Mouse (Mus musculus) Muller cell, postnatal 12 days (primary cell): Measurements from ENCODE around the gene Eps8l3.
A peak's percentile ranks its signal among the peaks of the same experiment; 100 is the strongest.
"Not testable (repeated sequence)": the region's sequence is repeated elsewhere in the genome, so short reads cannot be mapped to it uniquely, and the experiment has no call there.

Experiments
- DNase-seq: peaks from one replicate; pipeline ENCODE4 v3.0.0-alpha.2; 2015; ENCODE audit errors: inconsistent ontology term

The Eps8l3 gene

DNA sequence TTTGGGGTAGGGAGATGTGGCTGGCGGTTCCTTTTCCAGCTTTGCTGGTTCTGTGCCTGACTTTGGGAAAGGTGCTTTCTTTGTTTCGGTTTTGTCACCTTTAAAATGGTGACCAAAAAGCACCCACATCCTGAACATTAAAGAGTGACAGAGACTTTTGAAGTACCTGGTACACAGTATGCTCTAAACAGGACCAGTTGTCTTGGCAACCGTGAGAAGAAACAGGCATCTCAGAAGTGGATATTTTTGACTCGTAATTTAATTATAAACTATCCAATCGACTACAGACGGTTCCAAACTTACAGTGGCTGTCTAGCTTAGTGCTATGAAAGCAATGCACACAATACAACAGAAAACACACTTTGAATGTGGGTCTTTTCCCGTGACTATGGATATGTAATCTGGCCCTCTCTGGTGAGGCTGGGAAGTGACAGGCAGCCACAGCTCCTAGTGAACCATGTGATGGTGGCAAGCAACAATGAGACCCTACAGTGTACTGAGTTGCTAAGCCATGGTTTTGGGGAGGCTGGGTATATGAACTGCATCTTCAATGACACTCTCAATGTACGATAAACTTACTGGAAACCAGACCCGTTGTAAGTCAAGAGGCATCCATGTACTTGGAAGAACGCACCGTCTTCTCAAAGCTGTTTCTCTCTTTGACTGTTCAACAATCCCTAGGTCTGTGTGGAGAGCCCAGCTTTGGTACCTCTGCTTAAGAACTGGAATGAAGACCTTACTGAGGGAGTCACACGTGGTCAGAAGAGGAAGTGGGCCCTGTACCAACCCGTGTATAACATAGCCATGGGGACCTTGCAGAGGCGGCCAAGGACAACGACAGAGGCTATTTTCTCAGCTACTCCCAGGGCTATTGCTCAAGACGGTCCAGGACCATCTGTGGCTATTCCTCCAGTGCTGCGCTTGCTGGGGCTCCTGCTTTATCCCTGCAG lies 23.5 kb upstream of the Eps8l3 start:
- DNase-seq = no peak

DNA sequence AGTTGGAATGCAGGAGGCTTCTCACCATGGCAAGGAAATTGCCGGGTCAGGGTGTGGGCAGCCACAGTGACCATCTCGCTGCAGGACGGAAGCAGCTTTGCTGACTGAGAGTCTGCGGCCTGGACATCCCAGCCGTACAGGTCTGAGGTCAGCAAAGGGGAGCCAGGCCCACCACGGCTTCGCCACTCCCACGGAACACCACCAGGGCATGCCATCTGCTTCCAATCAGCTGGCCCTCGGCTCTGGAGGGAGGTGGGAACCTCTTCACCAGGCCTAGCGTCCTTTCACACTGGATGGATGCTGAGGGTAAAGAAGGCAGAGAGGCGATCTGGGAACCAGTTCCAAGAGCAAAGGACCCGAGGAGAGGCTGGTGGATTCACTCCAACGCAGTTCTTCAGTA lies 21.7 kb upstream of the Eps8l3 start:
- no peak for DNase-seq

DNA sequence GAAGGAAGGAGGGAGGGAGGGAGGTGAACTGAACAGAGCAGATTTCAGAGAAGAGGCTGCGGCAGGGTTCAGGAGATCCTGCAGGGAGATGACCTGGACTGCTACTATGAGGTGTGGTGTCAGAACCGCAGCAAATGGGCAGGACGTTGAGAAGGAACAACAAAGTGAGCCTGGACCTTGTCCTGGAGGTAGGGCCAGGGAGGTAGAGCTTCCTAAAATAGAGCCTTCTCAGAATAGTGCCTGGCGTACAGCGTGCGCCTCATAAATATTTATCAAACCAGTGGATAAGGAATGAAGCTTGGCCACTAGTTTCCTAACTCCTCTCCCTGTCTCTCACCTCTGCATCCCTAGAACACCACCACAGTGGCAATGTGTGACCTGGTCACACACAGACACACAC lies 19.4 kb upstream of the Eps8l3 start:
- no peak for DNase-seq

DNA sequence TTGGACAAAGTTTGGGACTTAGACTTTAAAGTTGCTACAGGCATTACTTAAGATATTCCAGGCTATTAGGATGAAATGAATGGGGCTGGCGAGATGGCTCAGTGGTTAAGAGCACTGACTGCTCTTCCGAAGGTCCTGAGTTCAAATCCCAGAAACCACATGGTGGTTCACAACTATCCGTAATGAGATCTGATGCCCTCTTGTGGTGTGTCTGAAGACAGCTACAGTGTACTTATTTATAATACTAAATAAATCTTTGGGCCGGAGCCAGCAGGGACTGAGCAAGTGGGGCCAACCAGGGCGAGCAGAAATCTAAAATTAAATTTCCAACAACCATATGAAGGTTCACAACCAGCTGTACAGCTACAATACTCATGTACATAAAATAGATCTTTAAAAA lies 15.5 kb upstream of the Eps8l3 start:
- DNase-seq = not testable (repeated sequence)

DNA sequence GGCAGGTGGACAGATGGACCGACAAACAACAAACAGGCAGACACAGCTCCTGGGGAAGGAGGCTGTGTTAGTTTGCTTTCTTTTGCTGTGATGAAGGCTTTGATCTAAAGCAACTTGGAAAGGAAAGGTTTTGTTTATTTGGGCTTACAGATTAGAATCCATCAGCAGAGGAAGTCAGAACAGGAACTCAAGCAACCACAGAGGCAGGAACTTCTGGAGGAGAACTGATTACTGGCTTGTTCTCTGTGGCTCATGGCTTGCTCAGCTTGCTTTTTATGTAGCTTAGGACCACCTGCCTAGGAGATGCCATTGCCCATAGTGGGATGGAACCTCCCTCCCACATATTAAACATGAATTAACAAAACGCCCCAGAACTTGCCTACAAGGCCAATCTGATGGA lies 14.6 kb upstream of the Eps8l3 start:
- no peak for DNase-seq

DNA sequence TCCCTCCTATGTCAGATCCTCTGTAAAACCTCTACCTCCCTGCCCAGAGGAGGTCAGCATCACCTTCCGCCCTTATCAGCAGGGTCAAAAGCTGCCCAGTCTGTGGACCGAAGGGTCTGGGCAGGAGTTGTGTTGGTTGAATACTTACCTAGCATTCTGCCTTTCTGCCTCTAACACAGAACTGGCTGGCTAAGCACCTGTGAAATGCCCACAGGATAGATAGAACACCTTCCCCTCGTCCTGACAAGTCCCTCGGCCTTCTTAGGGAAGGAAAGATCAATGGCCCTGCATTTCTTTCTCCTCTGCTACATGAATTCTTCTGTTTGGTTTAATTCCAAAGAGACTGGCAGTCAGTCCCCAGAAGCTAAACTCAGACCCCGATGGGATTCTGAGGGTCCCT lies 13.6 kb upstream of the Eps8l3 start:
- no peak for DNase-seq

DNA sequence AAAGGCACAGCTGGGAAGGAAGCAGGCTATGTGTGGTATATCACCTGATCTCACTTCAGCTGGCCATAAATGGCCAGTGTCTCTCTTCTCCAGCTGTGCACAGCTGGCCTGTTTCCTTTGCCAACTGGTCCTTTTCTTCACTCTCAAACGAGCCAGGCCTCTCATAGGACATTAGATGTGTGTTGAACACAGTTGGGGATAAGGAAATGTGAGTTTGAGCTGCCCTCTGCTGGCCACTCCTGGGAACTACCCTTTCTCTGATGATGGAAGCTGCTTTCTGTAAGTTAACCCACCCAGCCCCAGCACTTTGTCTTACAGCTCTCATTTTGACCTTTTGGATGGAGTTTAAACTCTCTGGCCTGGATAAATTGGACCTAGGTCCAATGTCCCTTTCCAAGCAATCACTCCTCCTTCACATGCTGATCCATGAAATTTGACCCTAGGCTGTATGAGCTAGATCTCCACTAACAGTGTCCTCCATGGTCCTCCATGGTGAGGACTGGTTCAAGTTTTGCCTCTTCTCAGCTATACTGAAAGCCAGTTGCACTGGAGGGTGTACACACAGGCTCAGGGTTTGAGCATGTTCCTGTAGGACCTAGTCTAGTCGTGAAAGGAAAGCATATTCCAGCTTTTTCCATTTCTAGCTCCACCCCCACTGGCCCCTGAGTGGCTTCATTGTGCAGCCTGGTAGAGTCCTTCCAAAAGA lies 13.0 kb upstream of the Eps8l3 start:
- peak; percentile 83 for DNase-seq

DNA sequence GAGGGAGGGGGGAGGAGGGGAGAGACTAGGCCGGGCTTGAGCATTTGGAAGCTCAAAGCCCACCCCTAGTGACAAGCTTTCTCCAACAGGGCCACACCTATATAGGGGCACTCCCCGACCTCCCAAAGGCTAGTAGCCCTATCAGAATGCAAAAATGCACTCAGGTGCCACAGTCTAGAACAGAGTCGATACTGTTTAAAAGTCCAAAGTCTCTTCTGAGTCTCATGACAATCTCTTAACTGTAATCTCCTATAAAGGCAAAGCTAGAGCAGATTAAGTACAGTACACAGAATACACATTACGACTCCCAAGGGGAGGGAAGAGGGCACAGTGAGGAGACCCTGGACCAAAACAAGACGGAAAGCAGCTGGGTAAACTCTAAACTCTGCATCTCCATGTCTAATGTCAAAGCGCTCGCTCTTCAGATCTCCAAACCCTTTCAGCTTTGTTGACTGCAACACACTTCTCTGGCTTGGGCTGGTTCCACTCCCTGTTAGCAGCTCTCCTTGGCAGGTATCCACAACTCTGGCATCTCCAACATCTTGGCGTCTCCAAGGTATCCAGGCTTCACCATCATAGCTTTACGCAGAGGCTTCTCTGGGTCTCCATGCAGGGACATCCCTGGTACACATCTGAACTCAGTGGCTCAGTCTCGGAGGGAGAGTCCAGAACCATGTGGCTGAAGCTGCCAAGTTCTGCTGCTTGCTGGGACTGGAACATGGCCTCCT lies 11.5 kb upstream of the Eps8l3 start:
- DNase-seq = no peak

DNA sequence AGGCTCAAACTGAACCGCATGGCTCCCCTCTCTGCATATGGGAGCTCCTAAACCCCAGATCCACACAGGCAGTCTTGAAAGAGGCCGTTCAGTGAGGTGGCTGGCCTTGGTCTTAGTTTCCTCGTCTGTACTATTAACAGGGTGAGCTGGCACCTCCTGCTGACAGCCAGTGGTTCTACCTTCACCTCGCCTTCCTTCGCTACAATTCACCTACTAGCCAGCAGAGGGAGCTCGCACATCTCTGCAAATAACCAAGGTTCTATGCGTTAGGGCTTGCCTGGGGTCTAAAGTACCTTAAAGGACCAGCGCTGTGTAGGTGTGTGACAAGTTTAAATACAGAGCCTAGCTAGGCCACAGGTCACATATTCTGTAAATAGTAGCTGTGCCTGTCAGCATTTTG lies 9.9 kb upstream of the Eps8l3 start:
- peak; percentile 72 for DNase-seq

DNA sequence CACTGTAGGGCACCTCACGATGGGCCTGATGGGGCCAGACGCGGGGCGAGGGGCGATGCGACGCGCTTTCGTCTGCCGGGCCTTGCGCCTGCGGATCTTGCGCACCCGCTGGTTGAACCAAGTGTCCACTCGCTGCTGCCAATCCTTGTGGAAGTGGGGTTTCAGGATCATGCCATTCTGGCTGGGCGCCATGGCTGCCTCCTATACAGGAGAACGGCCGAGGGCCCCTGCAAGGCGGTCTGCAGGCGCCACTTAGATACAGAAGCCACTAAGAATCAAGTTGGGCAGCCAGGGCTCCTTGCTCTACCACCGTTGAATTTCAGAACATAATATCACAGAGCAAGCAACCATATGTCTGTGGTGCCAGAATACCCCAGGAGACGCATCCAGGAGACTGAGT lies 8.6 kb upstream of the Eps8l3 start:
- no peak for DNase-seq

DNA sequence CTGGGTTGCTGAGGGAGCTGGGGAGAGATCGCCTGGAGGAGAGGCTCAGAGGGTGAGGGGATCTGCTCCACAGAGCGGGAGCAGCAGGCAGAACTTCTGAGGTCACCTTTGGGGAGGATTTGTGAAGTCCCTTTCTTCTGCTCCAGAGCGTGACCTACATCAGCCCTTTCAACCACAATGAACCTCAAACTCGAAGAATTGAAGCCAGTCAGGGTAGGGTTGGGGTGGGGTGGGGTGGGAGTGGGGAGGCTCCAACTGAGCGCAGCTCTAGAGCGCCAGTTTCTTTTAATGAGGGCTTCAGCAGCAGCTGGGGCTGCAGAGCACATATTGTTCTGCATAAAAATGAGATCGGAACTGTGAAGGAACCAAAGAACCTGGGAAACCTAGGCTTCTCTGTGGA lies 7.9 kb upstream of the Eps8l3 start:
- peak; percentile 67 for DNase-seq

DNA sequence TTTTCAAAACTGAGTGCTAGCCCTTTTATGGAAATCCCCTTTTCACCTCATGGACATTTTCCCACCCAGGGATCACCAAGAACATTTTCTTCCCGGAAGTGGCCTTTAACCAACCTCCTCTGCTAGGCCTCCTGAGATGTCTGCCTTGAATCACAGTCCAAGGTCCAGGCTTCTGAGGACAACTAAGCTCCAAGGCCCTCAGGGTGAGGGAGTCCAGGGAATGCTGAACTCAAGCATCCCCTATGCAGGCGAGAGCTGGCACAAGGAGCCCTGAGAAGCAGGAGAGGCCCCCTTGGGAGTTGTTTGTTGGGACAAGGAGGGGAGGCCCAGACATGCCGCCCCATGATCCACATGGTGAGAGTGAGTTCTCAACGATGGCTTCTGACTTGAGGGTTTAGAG lies 7.1 kb upstream of the Eps8l3 start:
- DNase-seq = no peak

DNA sequence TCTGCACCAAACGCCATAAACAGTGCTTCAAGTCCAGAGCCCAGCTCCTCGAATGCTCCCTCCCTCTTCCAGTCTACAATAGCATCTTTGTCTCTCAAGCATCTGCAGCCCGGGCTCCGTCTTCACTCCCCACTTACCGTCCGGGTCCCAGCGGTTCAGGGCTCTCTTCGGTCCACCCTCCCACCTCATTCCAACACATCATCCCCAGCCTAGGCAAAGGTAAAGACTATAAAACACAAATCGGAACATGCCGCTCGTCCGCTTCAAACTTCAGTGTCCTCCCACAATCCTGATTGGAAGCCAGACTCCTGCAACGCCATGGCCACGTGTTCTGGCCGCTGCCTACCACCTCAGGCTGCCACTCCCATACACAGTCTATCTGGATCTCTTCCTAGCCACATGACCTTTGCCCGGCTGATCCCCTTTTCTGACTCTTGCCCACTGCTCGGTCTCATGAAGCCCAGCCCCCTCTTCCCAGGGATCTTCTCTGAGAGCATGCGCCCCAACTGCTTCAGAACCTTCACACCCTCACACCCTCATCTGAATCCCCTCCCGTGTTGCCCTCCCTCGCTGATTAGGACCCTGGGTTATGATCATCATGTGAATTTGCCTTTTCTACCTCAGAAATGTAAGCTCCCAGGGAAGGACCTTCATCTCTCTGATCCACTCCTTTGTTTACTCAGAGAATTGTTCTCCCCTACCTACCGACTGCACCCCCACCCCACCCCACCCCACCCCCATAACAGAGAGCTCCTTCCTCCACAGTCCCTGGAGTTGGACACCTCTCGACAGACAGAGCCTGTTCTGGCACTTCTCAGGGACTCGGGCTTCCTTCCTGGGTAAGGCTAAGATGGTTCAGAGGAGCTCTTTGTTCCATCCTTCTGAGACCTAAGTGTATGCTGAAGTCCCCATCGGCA lies 3.4 kb upstream of the Eps8l3 start:
- no peak for DNase-seq

DNA sequence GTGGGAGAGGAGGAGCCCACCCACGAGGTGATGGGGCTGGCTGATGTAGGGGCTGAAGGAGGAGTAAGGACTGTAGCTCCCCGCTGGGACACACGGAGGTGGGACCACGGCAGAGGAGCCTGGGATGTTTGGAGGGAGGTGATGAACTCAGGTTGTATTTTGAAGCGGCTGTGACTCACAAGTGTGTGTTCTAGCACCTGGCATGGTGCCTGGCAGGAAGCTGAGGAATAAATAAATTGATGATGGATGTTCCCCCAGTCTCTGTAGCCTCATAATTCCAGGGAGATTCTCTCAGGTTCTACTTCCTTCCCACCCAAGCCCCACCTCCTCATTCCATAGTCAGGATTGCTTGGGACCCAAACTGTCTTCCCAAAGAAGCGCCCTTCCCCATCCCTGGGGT lies 1.8 kb upstream of the Eps8l3 start:
- DNase-seq = no peak

DNA sequence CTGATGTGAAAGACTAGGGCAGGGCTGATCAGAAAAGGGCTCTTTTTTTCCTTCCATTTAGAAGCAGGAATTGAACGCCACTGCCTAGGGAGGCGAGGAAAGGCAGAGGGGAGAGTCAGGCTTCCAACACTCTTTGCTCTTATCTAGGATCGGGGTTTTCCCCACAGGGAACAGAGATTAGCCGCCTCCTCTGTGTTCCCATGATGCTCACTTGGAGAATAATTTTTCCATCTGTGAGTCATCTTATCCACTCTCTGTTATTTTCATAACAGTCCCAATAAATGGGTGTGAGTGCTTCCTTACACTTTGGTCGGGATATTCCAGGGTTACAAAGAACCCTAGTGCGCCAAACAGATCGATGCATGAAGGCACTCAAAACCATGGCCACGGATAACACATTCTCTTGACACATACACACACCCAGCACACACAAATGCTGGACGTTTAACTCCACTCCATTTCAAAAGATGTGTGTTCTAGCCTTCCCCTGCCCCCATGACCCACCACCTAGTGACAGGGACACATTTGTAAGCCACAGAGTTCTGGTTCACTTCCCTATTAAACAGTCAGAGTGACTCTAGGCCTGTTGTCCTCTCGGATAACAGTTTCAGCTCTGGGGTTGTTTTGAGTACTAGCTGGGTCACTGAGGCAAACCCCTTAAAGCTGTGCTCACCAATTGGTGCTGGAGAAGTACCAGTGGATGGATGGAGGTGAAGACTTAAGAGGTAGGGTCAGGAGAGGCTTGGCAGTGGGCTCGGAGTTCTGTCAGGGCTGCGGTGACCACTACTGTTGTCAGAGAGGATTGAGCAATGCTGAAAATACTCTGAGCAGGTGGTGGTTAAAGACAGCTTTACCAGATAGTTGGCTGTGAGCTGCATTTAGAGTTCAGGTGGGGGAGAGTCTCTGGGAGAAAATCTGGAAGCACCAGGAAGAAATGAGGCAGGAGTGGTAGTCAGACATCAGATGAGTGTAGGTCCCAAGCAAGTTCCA lies 1.0 kb downstream of the Eps8l3 start:
- no peak for DNase-seq

DNA sequence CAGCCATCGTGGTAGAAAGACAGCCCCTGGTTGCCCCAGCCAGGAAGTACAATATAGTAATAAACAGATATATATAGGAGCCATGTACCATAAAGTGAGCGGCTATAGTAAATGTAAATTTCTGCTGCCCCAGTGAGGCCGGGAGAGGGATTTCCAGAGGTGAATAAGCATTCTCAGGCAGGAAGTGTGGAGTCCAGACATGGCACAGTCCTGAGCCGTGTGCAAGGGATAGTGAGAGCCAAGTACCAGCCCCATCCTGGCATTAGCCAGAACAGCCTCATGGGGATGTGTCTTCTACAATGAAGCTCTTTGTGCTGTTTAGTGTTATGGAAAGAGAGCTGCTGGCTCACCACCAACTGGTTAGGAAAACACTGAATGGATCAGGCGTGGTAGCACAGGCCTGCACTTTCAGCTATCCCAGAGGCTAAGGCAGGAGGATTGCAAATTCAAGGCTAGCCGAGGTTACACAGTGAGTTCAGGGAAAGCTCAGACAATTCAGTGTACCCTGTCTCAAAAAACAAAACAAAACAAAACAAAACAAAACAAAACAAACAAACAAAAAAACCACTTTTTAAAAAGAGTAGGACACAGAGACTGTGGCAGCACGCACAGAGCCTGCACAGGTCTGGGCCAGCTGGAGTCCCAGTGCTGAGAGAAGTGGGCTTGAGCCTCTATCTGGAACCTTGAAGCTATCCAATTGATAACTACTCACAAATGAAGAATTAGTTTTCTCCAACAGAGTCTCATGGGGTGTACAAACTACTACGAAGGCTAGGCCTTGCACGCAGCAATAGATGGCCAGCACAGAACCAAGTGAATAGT lies 10.9 kb downstream of the Eps8l3 start:
- peak; percentile 89 for DNase-seq

DNA sequence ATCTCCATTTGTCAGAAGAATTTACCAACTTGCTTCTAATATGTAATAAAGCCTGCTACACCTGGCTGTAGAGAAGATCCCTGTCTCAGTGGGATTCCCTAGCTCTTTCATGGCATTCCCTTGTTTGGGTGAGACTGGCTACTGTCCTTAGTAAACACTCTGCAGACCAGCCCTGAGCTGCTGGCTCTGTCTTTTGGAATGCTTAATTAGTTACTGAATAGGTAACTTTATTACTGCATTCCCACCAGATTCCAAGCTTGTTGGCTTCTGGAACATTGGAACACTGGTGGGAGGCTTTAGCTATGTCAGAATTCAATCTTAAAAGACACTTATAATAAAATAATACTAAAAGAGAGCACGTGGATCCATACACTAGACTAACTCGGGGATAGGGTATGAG lies 12.2 kb downstream of the Eps8l3 start:
- DNase-seq = not testable (repeated sequence)

DNA sequence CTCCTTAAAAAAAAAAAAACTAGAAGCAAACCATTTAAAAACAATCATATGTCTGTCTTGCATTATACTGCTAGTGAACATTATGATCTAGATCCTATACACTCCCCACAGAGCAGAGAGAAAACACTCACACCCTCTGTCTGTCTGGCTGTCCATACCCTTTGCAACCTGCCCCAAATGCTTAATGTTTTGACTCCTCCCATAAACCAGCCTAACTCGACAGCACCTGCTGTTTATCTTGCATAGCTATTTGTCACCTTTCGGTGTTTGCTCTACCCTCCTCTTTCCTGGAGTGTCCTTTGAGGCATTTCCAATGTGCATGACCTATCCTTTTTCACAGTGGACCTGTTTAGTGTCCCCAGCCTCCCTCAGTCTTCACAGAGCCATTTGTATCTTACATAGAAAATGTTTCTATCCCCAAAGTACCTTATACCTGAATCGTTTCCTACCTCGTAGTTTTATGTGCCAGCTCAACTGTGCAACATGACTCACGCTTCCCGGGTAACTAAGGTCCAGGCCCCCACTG lies 18.2 kb downstream of the Eps8l3 start:
- DNase-seq = no peak
